Mouse (Mus musculus) kidney, adult 11 months (tissue): ENCODE results near the gene Nccrp1.
"Not testable (repeated sequence)": the region's sequence is repeated elsewhere in the genome, so short reads cannot be mapped to it uniquely, and the experiment has no call there.

Source experiments
- DNase-seq: peaks from one replicate; pipeline ENCODE4 v3.0.0; 2022

Gene Nccrp1

GRCm38 (mm10) chr7:28510405-28510974, 36.6 kb downstream of the Nccrp1 start, which contains the start of gene Ifnl2:
Gene Ifnl2 (minus strand): TSS chr7:28510455.
- not testable (repeated sequence) for DNase-seq

DNA sequence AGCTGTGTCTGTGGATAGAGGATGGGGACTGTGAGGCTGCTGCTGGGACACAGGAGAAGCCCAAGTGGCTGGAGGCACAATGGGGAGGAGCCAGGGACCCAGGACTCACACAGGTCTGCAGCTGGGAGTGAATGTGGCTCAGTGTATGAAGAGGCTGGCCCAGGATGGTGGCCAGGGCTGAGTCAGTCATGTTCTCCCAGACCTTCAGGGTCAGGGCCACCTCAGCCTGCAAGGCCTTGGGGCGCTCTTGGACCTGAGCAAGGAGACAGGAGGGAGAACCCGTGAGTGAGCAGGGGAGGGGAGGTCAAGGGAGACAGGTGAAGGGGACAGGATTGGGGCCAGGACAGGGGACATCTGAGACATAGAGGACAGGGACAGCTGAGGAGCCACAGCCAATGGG, 37.9 kb downstream of the Nccrp1 start:
- DNase-seq, result not testable (repeated sequence)

GRCm38 (mm10) chr7:28505585-28505984, 41.5 kb downstream of the Nccrp1 start:
- DNase-seq, result no peak

GRCm38 (mm10) chr7:28495426-28495825, 51.6 kb downstream of the Nccrp1 start:
- no peak for DNase-seq
